Mouse (Mus musculus) adrenal gland, adult 18-20 months (tissue): ENCODE results near the gene Gsta1. TPM values are rescaled to one million over a fixed set of nuclear protein-coding genes. Genes with fewer than 3 reads are reported as not detected.
"Not testable (repeated sequence)": the region's sequence is repeated elsewhere in the genome, so short reads cannot be mapped to it uniquely, and the experiment has no call there.

ENCODE experiments used
- DNase-seq, 2 experiments: peaks; one replicate each; pipeline ENCODE4 v3.0.0; 2021 to 2022; ENCODE audit warnings: low spot score in 2 of 2
- total RNA-seq, 2 experiments: library from RNA; stranded (reverse); gene quantifications; 1 replicate in 1 of 2; 2 replicates in 1 of 2; pipeline ENCODE4 v1.2.3; 2021

The Gsta1 gene
- total RNA-seq, 2 experiments from 2014 or later: not detected

DNA sequence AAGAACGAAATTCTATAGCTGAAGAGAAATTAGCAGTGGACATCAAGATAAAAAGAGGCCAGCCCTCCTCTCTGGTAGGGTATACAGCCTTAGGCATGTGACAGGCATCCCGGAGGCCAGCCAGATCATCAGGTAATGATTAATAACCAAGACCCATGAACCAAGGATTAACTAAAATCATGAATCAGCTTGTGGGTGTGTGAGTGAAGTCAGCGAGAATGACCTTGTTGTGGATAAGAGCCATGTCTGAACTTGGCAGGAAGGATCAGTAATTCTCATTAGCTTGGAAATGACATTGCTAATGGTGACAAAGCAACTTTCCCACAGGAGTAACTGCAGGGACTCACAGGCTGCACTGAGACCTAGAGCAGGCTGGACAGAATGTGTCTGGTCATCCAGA lies 798 bp upstream of the Gsta1 start:
- peak in 1 of 2 experiments; percentile 8 for DNase-seq

DNA sequence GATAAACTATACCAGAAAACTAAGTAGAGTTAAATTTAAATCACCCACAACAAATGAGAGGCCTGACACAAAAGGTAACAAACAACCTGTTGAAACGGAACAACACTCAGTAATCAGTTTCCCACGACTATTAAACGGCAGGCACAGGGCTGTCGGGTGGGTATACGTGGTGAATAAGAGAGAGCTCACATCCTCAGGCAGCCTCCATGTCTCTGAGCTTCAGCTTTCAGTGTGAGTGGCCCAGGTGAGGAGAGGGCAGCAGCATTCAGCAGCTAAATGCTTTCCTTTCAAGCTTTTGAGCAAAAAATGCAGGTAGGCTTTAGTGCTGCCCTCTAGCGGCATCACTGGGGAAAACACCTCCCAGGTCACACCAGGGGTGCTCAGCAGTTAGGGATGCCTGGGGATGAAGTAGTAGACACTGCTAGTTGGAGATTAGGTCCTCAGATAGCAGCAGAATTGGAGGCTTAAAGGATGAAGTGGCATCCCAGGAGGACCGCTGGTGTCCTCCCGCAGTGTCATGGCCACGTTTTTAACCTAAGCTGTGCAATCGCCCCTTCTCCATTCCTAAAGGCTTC lies 2.8 kb downstream of the Gsta1 start:
- DNase-seq: not testable (repeated sequence)

DNA sequence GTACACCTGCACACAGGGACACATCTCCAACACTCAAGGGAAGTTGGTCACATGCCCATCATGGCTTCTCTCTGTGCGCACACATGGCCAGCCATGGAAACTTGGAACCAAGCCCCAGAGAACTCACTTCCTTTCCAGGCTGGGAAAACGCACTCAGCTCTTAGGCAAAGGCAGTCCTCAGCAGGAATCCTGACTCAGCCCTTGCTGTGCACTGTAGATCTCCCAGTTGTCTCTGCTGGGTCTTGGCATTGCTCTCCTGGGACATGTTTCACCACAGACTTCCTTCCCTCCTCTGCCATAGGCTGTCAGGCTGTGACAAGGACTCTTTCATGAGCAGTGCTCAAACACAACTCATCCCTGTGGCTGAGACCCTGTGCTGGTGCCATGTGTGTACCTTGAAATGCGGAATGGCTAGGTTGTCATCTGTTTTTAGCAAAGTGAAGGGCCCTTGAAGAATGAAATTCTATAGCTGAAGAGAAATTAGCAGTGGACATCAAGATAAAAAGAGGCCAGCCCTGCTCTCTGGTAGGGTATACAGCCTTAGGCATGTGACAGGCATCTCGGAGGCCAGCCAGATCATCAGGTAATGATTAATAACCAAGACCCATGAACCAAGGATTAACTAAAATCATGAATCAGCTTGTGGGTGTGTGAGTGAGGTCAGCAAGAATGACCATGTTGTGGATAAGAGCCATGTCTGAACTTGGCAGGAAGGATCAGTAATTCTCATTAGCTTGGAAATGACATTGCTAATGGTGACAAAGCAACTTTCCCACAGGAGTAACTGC lies 25.4 kb downstream of the Gsta1 start:
- DNase-seq: not testable (repeated sequence)

- not testable (repeated sequence) for DNase-seq
Measured at GRCm38 (mm10) chr9:78256914-78257313, 26.5 kb downstream of the Gsta1 start, which contains the start of gene Gm3776. Gene Gm3776, plus strand, starts transcription at chr9:78257129.

DNA sequence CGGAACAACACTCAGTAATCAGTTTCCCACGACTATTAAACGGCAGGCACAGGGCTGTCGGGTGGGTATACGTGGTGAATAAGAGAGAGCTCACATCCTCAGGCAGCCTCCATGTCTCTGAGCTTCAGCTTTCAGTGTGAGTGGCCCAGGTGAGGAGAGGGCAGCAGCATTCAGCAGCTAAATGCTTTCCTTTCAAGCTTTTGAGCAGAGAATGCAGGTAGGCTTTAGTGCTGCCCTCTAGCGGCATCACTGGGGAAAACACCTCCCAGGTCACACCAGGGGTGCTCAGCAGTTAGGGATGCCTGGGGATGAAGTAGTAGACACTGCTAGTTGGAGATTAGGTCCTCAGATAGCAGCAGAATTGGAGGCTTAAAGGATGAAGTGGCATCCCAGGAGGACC lies 29.2 kb downstream of the Gsta1 start:
- DNase-seq: peak; percentile 48 to 49

GRCm38 (mm10) chr9:78270945-78271344 lies 40.5 kb downstream of the Gsta1 start:
- not testable (repeated sequence) for DNase-seq

GRCm38 (mm10) chr9:78282002-78282711 lies 51.7 kb downstream of the Gsta1 start:
- peak in 1 of 2 experiments; percentile 16 for DNase-seq

- DNase-seq: not testable (repeated sequence)
Measured at GRCm38 (mm10) chr9:78289063-78289462, 58.6 kb downstream of the Gsta1 start.

GRCm38 (mm10) chr9:78289723-78290122 lies 59.3 kb downstream of the Gsta1 start, which contains the start of gene Gm10639:
Gene Gm10639, plus strand, starts transcription at chr9:78289923.
- DNase-seq: not testable (repeated sequence)

Other genes with a start within 250 kb of the Gsta1 start
- not detected for gene Gcm1, start 178.7 kb upstream of the Gsta1 start, total RNA-seq
- gene Fbxo9, start 121.6 kb upstream of the Gsta1 start, total RNA-seq: 100 to 1,000 TPM in 1 of 2 experiments, 10 to 100 TPM in 1; 70.8 to 108 TPM
- 10 to 100 TPM; 15.2 to 16.7 TPM for gene Ick, start 121.5 kb upstream of the Gsta1 start, total RNA-seq
- 10 to 100 TPM; 52.4 to 87.4 TPM for gene Gsta4, start 47.9 kb upstream of the Gsta1 start, total RNA-seq
- gene Gm3776, start 26.5 kb downstream of the Gsta1 start, total RNA-seq: not detected
- gene Gm10639, start 59.3 kb downstream of the Gsta1 start, total RNA-seq: under 1 TPM in 1 of 2 experiments, not detected in 1; 0.76 TPM
- not detected for gene Omt2a, start 84.1 kb downstream of the Gsta1 start, total RNA-seq
- not detected for gene Omt2b, start 96.9 kb downstream of the Gsta1 start, total RNA-seq
- 1 to 10 TPM in 1 of 2 experiments, under 1 TPM in 1; 0.42 to 9.7 TPM for gene Gsta2, start 125.1 kb downstream of the Gsta1 start, total RNA-seq
- not detected for gene Dppa5a, start 137.5 kb downstream of the Gsta1 start, total RNA-seq
- gene Ooep, start 148.1 kb downstream of the Gsta1 start, total RNA-seq: not detected
- not detected for gene Ddx43, start 165.1 kb downstream of the Gsta1 start, total RNA-seq
- gene Cgas, start 212.6 kb downstream of the Gsta1 start, total RNA-seq: under 1 TPM; 0.66 to 0.90 TPM
- gene Mto1, start 217.6 kb downstream of the Gsta1 start, total RNA-seq: 10 to 100 TPM; 27.2 to 29.2 TPM
- gene Gm17324, start 218.1 kb downstream of the Gsta1 start, total RNA-seq: not detected